Mouse (Mus musculus) urinary bladder, adult 2 months (tissue): ENCODE data around the gene Ehhadh. TPM values are rescaled to one million over a fixed set of nuclear protein-coding genes. Genes with fewer than 3 reads are reported as not detected.
"Not testable (repeated sequence)": the region's sequence is repeated elsewhere in the genome, so short reads cannot be mapped to it uniquely, and the experiment has no call there.

Source experiments
- DNase-seq: peaks from one replicate; pipeline ENCODE4 v3.0.0; 2022; ENCODE audit warnings: low spot score
- polyA plus RNA-seq: library from polyadenylated mRNA; depleted of rRNA; stranded (reverse); fragments of >200 nt; gene quantifications from 2 replicates; pipeline ENCODE4 v1.2.3, GENCODE M21; 2012; rRNA removed

Gene Ehhadh
- 11.6 and 13.5 TPM in 2 replicates for polyA plus RNA-seq

DNA sequence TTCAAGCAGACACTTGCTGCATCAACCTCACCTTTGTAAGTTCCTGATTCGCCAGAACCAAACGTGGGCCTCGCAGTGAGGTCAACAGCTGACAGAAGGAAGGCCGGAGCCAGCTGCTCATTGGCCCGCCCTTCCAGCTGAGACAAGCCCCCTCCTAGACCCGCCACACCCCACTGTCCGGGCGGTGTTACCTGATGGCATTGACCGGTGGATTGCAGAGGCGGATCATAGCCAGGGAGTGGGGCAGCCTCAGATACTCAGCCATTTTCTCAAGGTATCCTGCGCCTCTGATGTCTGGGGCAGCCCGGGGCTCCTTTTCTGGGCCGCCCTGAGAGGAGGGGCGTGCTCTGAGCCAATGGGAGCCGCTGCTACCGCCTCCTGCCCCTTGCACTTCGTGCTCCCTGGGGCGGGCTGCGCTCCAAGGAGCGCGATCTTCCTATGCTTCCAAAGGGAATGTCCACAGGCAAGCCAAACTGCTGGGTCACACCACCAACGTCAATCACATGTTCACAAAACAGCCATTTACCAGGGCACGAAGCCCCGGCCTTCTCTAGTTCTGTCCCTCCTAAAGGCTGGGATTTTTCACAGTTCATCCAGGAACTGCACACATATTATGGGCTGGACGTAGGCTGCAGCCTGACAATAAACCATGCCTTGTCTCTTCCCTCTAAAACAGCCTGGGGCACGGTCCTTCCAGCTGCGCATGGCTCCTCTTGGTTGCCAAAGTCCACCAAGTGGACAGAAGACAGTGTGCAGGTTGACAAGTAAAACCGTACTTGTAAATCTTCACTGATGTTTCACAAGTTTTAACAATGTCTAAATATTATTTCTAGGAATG lies at the start of gene Ehhadh:
TSS of gene Ehhadh (minus strand) at position 292 of the 838 bp plus-strand sequence.
- peak; percentile 63 for DNase-seq

- DNase-seq, result no peak
These were observed 48.9 kb upstream of the Ehhadh start for GRCm38 (mm10) chr16:21836311-21837072.

DNA sequence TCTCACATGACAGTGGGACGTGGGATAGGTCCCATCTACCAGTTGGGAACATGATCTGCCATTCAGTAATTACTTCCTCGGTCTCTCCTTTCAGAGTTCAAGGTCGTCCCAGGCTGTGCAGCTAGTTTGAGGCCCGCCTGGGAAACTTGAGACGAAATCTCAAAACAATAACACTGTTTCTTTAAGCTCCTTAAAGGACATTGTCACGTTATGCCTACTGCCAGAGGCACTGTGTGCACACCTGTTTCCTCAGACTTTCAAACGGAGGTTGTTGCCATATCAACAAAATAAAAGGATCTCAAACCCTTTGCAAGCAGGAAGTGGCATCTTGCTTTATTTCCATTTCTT lies 48.0 kb upstream of the Ehhadh start:
- no peak for DNase-seq

GRCm38 (mm10) chr16:21834866-21835583 lies 47.4 kb upstream of the Ehhadh start:
- DNase-seq, result no peak

GRCm38 (mm10) chr16:21833970-21834369 lies 46.4 kb upstream of the Ehhadh start:
- no peak for DNase-seq

DNA sequence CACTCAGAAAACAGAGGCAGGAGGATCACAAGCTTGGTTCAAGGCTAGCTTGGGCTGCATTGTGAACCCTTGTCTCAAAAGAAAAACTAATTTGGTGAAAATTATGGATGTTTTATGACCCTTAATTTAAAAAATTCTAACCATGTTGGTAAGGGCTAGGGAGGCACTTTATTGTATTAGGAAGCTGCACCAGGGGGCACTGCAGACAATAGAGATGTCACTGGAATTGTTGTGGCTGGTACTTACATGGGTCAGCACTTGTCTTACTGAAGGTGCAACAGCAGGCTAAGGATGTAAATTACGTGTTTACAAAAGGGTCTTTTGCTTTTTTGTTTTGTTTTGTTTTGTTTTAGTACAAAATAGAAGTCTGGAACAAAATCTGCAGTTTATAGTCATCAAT lies 45.9 kb upstream of the Ehhadh start:
- no peak for DNase-seq

DNA sequence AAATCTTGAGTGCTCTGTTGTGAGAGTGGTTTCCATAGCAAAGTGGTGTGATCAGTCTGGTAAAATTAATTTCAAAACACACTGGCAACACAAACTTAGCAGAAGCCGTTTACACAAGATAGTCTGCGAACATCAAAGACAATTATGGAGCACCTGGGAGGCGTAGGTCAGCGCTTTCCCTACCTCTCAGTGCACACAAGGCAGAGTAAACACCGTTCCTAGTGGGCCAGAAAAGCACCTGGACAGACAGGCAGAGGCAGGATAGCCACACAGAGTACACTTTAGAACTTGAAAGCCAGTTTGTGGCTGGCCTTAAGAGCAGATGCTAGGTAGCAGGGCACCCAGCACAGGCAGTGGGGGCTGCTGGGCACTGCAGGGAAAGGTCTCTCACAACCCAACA lies 44.2 kb upstream of the Ehhadh start:
- DNase-seq, result no peak

GRCm38 (mm10) chr16:21830784-21831183 lies 43.2 kb upstream of the Ehhadh start:
- DNase-seq, result no peak

DNA sequence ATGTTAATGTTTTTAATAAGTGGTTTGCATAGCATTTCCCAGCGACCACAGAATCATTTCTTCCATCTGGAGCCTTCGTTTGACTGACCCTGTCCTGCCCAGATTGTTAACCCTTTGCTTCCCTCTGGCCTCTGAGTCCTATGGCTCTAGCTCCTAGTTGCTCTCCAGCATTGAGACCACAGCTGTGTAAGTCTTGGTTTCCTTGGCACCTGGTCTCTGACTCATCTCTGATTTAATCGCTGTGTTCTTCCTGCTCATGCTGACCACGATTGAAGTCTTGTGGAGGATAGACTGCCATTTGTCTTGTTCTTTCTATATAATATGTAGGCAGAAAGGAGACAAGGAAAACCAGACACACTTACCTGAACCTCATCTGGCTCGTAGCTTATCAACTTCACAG lies 42.1 kb upstream of the Ehhadh start:
- no peak for DNase-seq

GRCm38 (mm10) chr16:21827581-21827980 lies 40.0 kb upstream of the Ehhadh start:
- DNase-seq, result no peak

GRCm38 (mm10) chr16:21827153-21827552 lies 39.5 kb upstream of the Ehhadh start:
- no peak for DNase-seq

- no peak for DNase-seq
These were observed 38.0 kb upstream of the Ehhadh start for GRCm38 (mm10) chr16:21825612-21826031.

DNA sequence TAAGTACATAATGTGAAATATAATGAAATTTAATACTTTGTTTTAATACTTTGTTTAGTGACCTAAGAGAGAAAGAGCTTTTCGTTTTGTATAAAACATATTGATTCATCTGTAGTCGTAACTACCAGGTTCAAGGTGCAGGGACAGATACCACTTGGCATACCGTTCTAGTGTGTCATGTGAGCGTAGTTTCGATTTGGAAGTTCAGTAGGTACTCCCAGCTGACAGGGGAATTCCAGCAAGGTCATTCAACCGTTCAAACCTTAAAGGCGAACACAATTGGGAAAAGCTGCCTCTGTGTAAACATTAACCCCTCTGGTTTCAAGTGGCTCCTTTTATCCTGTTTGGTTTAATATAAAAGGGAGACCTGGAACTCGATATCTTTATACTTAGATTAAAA lies 31.0 kb upstream of the Ehhadh start:
- DNase-seq, result no peak

DNA sequence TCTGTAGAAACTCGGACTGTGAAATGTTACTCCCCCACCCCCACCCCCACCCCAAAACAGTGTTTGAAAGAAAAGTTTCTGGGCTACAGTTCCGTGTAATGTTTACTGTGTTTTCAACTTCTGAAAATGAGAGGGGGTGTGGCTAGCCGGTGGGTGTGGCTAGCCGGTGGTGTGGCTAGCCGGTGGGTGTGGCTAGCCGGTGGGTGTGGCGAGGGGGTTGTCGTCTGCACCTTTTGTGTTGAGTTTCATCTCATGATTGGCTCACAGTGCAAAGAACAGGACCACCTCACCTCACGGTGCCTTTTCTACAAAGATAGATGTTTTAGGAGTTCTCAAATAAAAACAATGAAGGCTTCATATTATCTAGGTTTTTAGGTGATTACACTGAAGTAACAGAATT lies 30.5 kb upstream of the Ehhadh start:
- DNase-seq, result no peak

GRCm38 (mm10) chr16:21815669-21816010 lies 28.0 kb upstream of the Ehhadh start:
- DNase-seq, result no peak

DNA sequence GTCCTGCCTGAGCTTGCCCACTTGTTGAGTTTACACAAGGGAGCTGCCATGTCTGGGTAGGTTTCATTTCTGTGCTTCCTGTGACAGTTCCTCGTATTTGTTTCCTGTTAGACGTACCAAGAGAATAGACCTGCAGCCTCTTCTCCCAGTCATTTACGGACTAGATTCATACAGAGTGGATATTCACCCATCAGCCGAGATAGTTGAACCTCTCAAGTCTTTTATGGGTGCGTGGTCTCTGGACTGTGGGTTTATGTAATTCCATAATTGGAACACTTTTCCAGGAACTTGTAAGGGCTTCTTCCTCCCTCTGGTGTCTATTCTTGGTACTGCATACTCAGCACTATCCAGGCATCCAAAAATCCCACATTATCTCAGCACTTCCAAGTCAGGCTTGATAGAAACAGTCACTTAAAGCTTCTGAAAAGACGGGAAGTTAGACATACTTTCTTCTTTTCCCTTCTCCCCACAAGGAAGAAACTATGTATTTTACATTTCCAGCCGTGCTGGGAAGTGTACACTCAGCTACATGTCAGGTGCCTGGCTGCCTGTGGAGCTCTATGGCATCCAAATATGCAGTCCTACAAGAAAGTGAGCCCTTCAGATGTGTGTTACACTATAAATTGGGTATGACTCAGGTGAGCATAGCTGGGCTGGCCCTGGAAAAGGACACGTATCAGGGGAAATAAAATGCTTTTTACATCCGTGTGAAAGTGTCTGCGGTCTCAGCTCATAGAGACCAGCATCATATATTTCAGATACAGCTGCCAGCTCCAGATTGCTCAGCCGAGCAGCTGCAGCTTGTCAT lies 27.5 kb upstream of the Ehhadh start:
- DNase-seq, result no peak

- DNase-seq, result no peak
These were observed 25.7 kb upstream of the Ehhadh start for GRCm38 (mm10) chr16:21813164-21813834.

GRCm38 (mm10) chr16:21807786-21808185 lies 20.2 kb upstream of the Ehhadh start:
- not testable (repeated sequence) for DNase-seq

DNA sequence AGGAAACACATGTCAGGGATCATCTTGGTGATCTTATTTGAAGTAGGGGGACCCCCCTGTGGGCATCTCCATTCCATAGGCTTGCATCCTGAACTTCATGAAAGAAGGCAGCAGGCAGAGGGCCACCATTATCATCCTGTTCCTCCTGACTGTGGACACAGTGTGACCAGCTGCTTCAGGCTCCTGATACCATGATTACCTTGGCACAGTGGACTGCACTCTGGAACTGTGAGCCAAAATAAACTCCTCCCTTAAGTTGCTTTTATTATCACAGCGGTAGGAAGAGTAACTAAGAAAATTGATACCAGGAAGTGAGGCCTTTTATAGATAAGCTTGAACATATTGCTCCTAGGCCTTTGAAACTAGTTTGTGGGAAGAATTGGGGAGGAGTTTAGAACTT lies 19.3 kb upstream of the Ehhadh start:
- no peak for DNase-seq

- no peak for DNase-seq
These were observed 16.7 kb upstream of the Ehhadh start for GRCm38 (mm10) chr16:21804258-21804657.

- no peak for DNase-seq
These were observed 7.5 kb upstream of the Ehhadh start for GRCm38 (mm10) chr16:21795071-21795470.
